Comparison of ENCODE assay signal across 8 mouse cellular contexts in genomic region chr7:68263346-68264027, GRCm38 (mm10). TPM values are rescaled to one million over a fixed set of nuclear protein-coding genes. Genes with fewer than 3 reads are reported as not detected.
DNase-seq lines count a peak whose midpoint lies in the region; ATAC-seq and TF ChIP-seq lines count a peak whose summit lies in the region.

No protein-coding gene starts in this region.

- H3K9ac ChIP-seq in lung, embryonic 14.5 days: no peak overlapping the region
- no peak overlapping the region for H3K9ac ChIP-seq in embryonic facial prominence, embryonic 14.5 days (ENCODE audit: low read depth, low read length)
- H3K9ac ChIP-seq in intestine, embryonic 15.5 days: no peak overlapping the region
- H3K9ac ChIP-seq in neural tube, embryonic 13.5 days: no peak overlapping the region

- H3K27me3 ChIP-seq in lung, embryonic 14.5 days (ENCODE audit: insufficient read depth, low read length): peaks cover 4% of the 10 kb centered on the region; the same call in 1 of the 2 replicates
- H3K27me3 ChIP-seq in embryonic facial prominence, embryonic 14.5 days (replicated peaks; ENCODE audit: control insufficient read depth, insufficient read depth, low read length): 0 out of 2 replicates have a peak, but pooled peaks cover 3% of the 10 kb centered on the region
- H3K27me3 ChIP-seq in intestine, embryonic 15.5 days (replicated peaks): peaks cover 3% of the 10 kb centered on the region; the same call in 1 of the 2 replicates
- H3K27me3 ChIP-seq in neural tube, embryonic 13.5 days: peaks cover 23% of the 10 kb centered on the region

- no peak for ATAC-seq in lung, embryonic 14.5 days (ENCODE audit: insufficient read depth)
- ATAC-seq in embryonic facial prominence, embryonic 14.5 days (ENCODE audit: low read depth): peak; percentile 17
- 0 out of 2 replicates have a peak, but pooled peaks have one; percentile 23 for ATAC-seq in intestine, embryonic 15.5 days
- ATAC-seq in neural tube, embryonic 13.5 days (ENCODE audit: low read depth): no peak

- H3K9me3 ChIP-seq in lung, embryonic 14.5 days (ENCODE audit: low read depth, low read length): no peaks in the 10 kb centered on the region
- 0 out of 2 replicates have a peak, but pooled peaks cover 7% of the 10 kb centered on the region for H3K9me3 ChIP-seq in embryonic facial prominence, embryonic 14.5 days (ENCODE audit: control insufficient read depth, low read length)
- no peaks in the 10 kb centered on the region for H3K9me3 ChIP-seq in intestine, embryonic 15.5 days
- H3K9me3 ChIP-seq in neural tube, embryonic 13.5 days: no peaks in the 10 kb centered on the region

- 47% methylated on average over 8 of the region's 8 CpGs for WGBS in lung, embryonic 14.5 days
- WGBS in embryonic facial prominence, embryonic 14.5 days: 45% methylated on average over 8 of the region's 8 CpGs
- WGBS in intestine, embryonic 15.5 days: 68% methylated on average over 8 of the region's 8 CpGs
- 60% methylated on average over 8 of the region's 8 CpGs for WGBS in neural tube, embryonic 13.5 days

- no peak overlapping the region for H3K27ac ChIP-seq in lung, embryonic 14.5 days (ENCODE audit: low read depth)
- H3K27ac ChIP-seq in embryonic facial prominence, embryonic 14.5 days (replicated peaks; ENCODE audit: low read depth, low read length): peak overlapping the region; percentile 63
- no peak overlapping the region for H3K27ac ChIP-seq in intestine, embryonic 15.5 days
- H3K27ac ChIP-seq in neural tube, embryonic 13.5 days (replicated peaks): no peak overlapping the region

- no peak for TF ChIP-seq CTCF in lung, embryonic 14.5 days (IDR thresholded peaks at IDR 0.05; ENCODE audit: low read depth)

- no peak for DNase-seq in lung, embryonic 14.5 days
- DNase-seq in lung, postnatal 36 days: no peak
- no peak for DNase-seq in embryonic facial prominence, embryonic 14.5 days (ENCODE audit: low spot score)
- DNase-seq in frontal cortex, postnatal 10 days (ENCODE audit: low spot score in 2 of 2): no peak
- DNase-seq in kidney, adult 11 months: no peak
- no peak for DNase-seq in ovary, postnatal 14 days (ENCODE audit: low spot score)

- peak overlapping the region; percentile 28 for H3K4me3 ChIP-seq in lung, embryonic 14.5 days (ENCODE audit: low read depth, low read length)
- H3K4me3 ChIP-seq in embryonic facial prominence, embryonic 14.5 days (ENCODE audit: low read depth, low read length): peak overlapping the region; percentile 29
- peak overlapping the region; percentile 22 for H3K4me3 ChIP-seq in intestine, embryonic 15.5 days (replicated peaks)
- H3K4me3 ChIP-seq in neural tube, embryonic 13.5 days: peak overlapping the region; percentile 28

- H3K4me2 ChIP-seq in lung, embryonic 14.5 days: peak overlapping the region; percentile 68
- peak overlapping the region; percentile 67 for H3K4me2 ChIP-seq in embryonic facial prominence, embryonic 14.5 days (ENCODE audit: low read depth, low read length)
- H3K4me2 ChIP-seq in intestine, embryonic 15.5 days (replicated peaks): peak overlapping the region; percentile 69
- peak overlapping the region; percentile 58 for H3K4me2 ChIP-seq in neural tube, embryonic 13.5 days

- H3K4me1 ChIP-seq in lung, embryonic 14.5 days (ENCODE audit: insufficient read depth): peaks cover 14% of the 10 kb centered on the region
- H3K4me1 ChIP-seq in embryonic facial prominence, embryonic 14.5 days (ENCODE audit: control insufficient read depth, insufficient read depth, low read length): peaks cover 26% of the 10 kb centered on the region
- peaks cover 12% of the 10 kb centered on the region for H3K4me1 ChIP-seq in intestine, embryonic 15.5 days (replicated peaks)
- H3K4me1 ChIP-seq in neural tube, embryonic 13.5 days (replicated peaks): peaks cover 31% of the 10 kb centered on the region

- H3K36me3 ChIP-seq in lung, embryonic 14.5 days (ENCODE audit: insufficient read depth): no peaks in the 10 kb centered on the region
- no peaks in the 10 kb centered on the region for H3K36me3 ChIP-seq in embryonic facial prominence, embryonic 14.5 days (ENCODE audit: control insufficient read depth, insufficient read depth, low read length)
- H3K36me3 ChIP-seq in intestine, embryonic 15.5 days: no peaks in the 10 kb centered on the region
- H3K36me3 ChIP-seq in neural tube, embryonic 13.5 days: no peaks in the 10 kb centered on the region

RNA-seq across cellular contexts. Expression of gene Pgpep1l, which starts 0.5 kb away (rescaled TPM):
- polyA plus RNA-seq in lung, embryonic 14.5 days (2014; fragmentation: Nextera tagmentation; extraction: Ambion mirVana): not detected in 2 replicates
- polyA plus RNA-seq in embryonic facial prominence, embryonic 14.5 days (2014; fragmentation: Nextera tagmentation; extraction: Ambion mirVana): 0.54 TPM in 1 of 2 replicates, not detected in the other
- not detected in 2 replicates for polyA plus RNA-seq in intestine, embryonic 15.5 days (2015; fragmentation: Nextera tagmentation; extraction: Ambion mirVana)
- not detected in 2 replicates for polyA plus RNA-seq in neural tube, embryonic 13.5 days (2015; fragmentation: Nextera tagmentation; extraction: Ambion mirVana)

RNA-seq across cellular contexts. Expression of gene Fam169b, which starts 10.2 kb away (rescaled TPM):
- 0.54 and 1.5 TPM in 2 replicates for polyA plus RNA-seq in lung, embryonic 14.5 days (2014; fragmentation: Nextera tagmentation; extraction: Ambion mirVana)
- polyA plus RNA-seq in embryonic facial prominence, embryonic 14.5 days (2014; fragmentation: Nextera tagmentation; extraction: Ambion mirVana): 2.1 and 2.4 TPM in 2 replicates
- 0.21 and 0.25 TPM in 2 replicates for polyA plus RNA-seq in intestine, embryonic 15.5 days (2015; fragmentation: Nextera tagmentation; extraction: Ambion mirVana)
- polyA plus RNA-seq in neural tube, embryonic 13.5 days (2015; fragmentation: Nextera tagmentation; extraction: Ambion mirVana): 0.17 and 0.21 TPM in 2 replicates

Comparison
In these comparisons a context has a peak if more than half of its experiments do, and no peak if none do; other contexts are left out.
1. ATAC-seq: peak in embryonic facial prominence, embryonic 14.5 days (single experiment) and intestine, embryonic 15.5 days (single experiment); none in lung, embryonic 14.5 days (single experiment) and neural tube, embryonic 13.5 days (single experiment).
2. Peak in every context shown above with its lines, with median percentiles within 50 percentile points of each other: H3K4me2 ChIP-seq and H3K4me3 ChIP-seq.